Mouse (Mus musculus) erythroid progenitor cell, adult 5-6 weeks (primary cell): ENCODE measurements at regions not wholly inside any gene's neighbourhood (a gene's known extent, or its start where the extent isn't known, plus 50 kb on each side); places are given as distances from the start of the nearest gene placed in this dataset.

Source experiments
- ATAC-seq: replicated peaks from 2 replicates; pipeline ENCODE4 v1.8.0; 2016; ENCODE audit warnings: moderate number of reproducible peaks, mild to moderate bottlenecking, moderate TSS enrichment, inconsistent platforms; ENCODE audit not compliant: poor library complexity, low FRiP score, severe bottlenecking

- ATAC-seq, result no peak
Observed at GRCm38 (mm10) chr7:145135971-145136370, 71.9 kb downstream of the 1810010D01Rik start.

- no peak for ATAC-seq
Observed at GRCm38 (mm10) chr7:145132506-145132905, 75.4 kb downstream of the 1810010D01Rik start.

GRCm38 (mm10) chr7:145131438-145132159 lies 76.3 kb downstream of the 1810010D01Rik start:
- ATAC-seq, result no peak

- ATAC-seq, result no peak
Observed at GRCm38 (mm10) chr7:145129971-145130370, 77.9 kb downstream of the 1810010D01Rik start.

- ATAC-seq, result no peak
Observed at GRCm38 (mm10) chr7:145127661-145128060, 80.3 kb downstream of the 1810010D01Rik start.

GRCm38 (mm10) chr7:145127180-145127579 lies 80.7 kb downstream of the 1810010D01Rik start:
- ATAC-seq, result no peak

GRCm38 (mm10) chr7:145123996-145124601 lies 83.8 kb downstream of the 1810010D01Rik start:
- no peak for ATAC-seq

GRCm38 (mm10) chr7:145122471-145122870 lies 85.4 kb downstream of the 1810010D01Rik start:
- no peak for ATAC-seq

- no peak for ATAC-seq
Observed at GRCm38 (mm10) chr7:145118406-145118805, 89.5 kb downstream of the 1810010D01Rik start.

- ATAC-seq, result no peak
Observed at GRCm38 (mm10) chr7:145114660-145115059, 93.3 kb downstream of the 1810010D01Rik start.

GRCm38 (mm10) chr7:145114145-145114544 lies 93.8 kb downstream of the 1810010D01Rik start:
- no peak for ATAC-seq

GRCm38 (mm10) chr7:145112887-145113531 lies 94.9 kb downstream of the 1810010D01Rik start:
- ATAC-seq, result no peak

GRCm38 (mm10) chr7:145112146-145112830 lies 95.6 kb downstream of the 1810010D01Rik start:
- ATAC-seq, result no peak

GRCm38 (mm10) chr7:145111252-145112131 lies 96.4 kb downstream of the 1810010D01Rik start:
- no peak for ATAC-seq

- ATAC-seq, result no peak
Observed at GRCm38 (mm10) chr7:145110657-145111251, 97.2 kb downstream of the 1810010D01Rik start.

- ATAC-seq, result no peak
Observed at GRCm38 (mm10) chr7:145110028-145110427, 97.9 kb downstream of the 1810010D01Rik start.

GRCm38 (mm10) chr7:145109471-145109870 lies 98.4 kb downstream of the 1810010D01Rik start:
- ATAC-seq, result no peak

GRCm38 (mm10) chr7:145108994-145109393 lies 98.9 kb downstream of the 1810010D01Rik start:
- ATAC-seq, result no peak

GRCm38 (mm10) chr7:145107575-145108170 lies 100.2 kb downstream of the 1810010D01Rik start:
- no peak for ATAC-seq
